Mouse (Mus musculus): ENCODE data around the gene Myom1. TPM values are rescaled to one million over a fixed set of nuclear protein-coding genes. Genes with fewer than 3 reads are reported as not detected.
A peak's percentile ranks its signal among the peaks of the same experiment; 100 is the strongest.

Gene Myom1
- total RNA-seq, 2 experiments from 2014 or later, result 4.6 to 5.5 TPM

- intact Hi-C loops (cut with DNase I), result no loop called here
- DNase-seq (ENCODE audit: low spot score in 2 of 2), result no peak
These were observed 152.8 kb downstream of the Myom1 start for GRCm38 (mm10) chr17:71155271-71155670.

- no peak for DNase-seq (ENCODE audit: low spot score in 2 of 2)
- intact Hi-C loops (cut with DNase I), result no loop called here
These were observed 156.7 kb downstream of the Myom1 start for GRCm38 (mm10) chr17:71159152-71159567.

- DNase-seq (ENCODE audit: low spot score in 2 of 2), result no peak
- intact Hi-C loops (cut with DNase I), result no loop called here
These were observed 157.3 kb downstream of the Myom1 start for GRCm38 (mm10) chr17:71159720-71160119.

- DNase-seq (ENCODE audit: low spot score in 2 of 2), result no peak
- intact Hi-C loops (cut with DNase I), result no loop called here
These were observed 158.0 kb downstream of the Myom1 start for GRCm38 (mm10) chr17:71160244-71160995.

GRCm38 (mm10) chr17:71164991-71165390 lies 162.6 kb downstream of the Myom1 start:
- intact Hi-C loops (cut with DNase I), result no loop called here
- DNase-seq (ENCODE audit: low spot score in 2 of 2), result peak in 1 of 2 experiments; percentile 60

- DNase-seq (ENCODE audit: low spot score in 2 of 2), result no peak
- intact Hi-C loops (cut with DNase I), result no loop called here
These were observed 165.9 kb downstream of the Myom1 start for GRCm38 (mm10) chr17:71168205-71168815.

GRCm38 (mm10) chr17:71168846-71169245 lies 166.4 kb downstream of the Myom1 start:
- peak; percentile 35 to 46 for DNase-seq (ENCODE audit: low spot score in 2 of 2)
- intact Hi-C loops (cut with DNase I), result no loop called here

GRCm38 (mm10) chr17:71169639-71170038 lies 167.2 kb downstream of the Myom1 start:
- no peak for DNase-seq (ENCODE audit: low spot score in 2 of 2)
- intact Hi-C loops (cut with DNase I), result no loop called here

GRCm38 (mm10) chr17:71171161-71171560 lies 168.7 kb downstream of the Myom1 start:
- no peak for DNase-seq (ENCODE audit: low spot score in 2 of 2)
- intact Hi-C loops (cut with DNase I), result no loop called here

Other genes starting within 250 kb of the Myom1 start
- 1 to 10 TPM; 2.1 to 3.4 TPM for gene Tgif1, start 149.1 kb upstream of the Myom1 start, total RNA-seq (2021)
- gene Myl12a, start 245 bp downstream of the Myom1 start, total RNA-seq (2021), result 10 to 100 TPM; 47.2 to 48.0 TPM
- 10 to 100 TPM; 79.9 to 84.3 TPM for gene Lpin2, start 179.9 kb downstream of the Myom1 start, total RNA-seq (2021)